Mouse (Mus musculus): ENCODE data around the gene Pinlyp.

Pinlyp gene

DNA sequence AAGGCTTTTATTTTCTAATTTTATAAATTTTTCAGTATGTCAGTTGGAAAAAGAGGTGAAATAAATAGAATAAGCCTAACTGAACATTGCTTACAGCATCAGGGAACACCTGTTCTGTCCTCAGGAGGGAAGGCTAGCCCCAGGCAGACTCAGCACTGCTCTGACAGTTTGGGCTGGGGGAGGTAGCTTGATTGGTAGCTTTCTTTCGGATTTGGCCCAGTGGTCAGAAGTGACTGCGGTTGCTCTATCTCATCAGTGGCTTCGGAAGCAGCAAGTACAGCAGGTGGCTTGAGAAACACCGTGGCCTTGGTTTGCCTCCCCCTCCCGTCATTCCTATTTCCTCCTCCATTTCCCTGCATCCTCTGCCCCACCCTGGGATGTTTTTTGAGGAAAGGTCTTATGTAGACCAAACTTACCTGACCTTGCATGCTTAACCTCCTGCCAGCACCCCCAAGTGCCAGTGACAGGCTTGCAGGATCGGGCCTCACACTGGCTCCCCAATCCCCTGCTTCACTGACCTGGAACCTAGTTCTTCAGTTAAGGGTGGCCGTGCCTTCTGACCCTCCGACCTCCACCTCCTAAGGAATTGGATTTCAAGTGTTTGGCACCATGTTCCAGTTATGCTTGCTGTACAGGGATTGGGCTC is 17.4 kb upstream of the Pinlyp start:
- DNase-seq (ENCODE audit: low read depth, low spot score) = no peak

DNA sequence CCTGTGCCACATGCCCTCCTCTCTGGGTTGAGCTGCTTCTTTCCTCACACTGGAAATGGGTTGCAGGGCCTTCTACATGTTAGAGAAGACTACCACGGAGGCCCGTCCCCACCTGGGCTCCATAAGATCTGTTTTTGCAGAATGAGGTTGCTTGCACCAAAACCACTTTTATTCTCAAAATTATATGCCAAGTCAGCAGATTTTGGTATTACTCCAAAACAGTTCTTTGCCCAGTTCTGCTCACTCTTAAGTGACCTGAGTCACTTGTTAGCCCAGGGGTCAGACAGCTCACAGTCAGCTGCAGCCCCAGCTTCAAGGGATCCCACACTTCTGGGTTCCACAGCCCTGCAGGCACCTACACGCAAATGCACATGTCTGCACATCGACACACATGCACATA is 15.5 kb upstream of the Pinlyp start:
- DNase-seq (ENCODE audit: low read depth, low spot score) = no peak

DNA sequence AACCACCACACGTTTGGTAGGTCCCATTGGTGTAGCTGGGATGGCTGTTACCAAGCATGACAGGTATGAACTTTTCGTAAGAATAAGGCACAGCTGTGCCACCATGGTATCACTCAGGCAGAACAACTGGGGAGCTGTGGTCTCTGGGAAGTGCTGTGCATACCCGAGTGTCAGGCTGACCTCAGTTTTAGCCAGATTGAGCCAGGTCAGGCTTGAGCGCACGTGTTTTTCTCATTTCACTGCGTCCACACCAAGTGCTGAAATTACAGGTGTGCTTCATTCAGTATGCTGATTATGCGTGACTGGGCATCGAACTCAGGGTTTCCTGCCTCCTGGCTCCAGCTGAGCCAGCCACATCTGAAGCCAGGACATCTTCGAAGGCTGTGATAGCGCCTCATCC is 9.9 kb upstream of the Pinlyp start:
- no peak for DNase-seq (ENCODE audit: low read depth, low spot score)

DNA sequence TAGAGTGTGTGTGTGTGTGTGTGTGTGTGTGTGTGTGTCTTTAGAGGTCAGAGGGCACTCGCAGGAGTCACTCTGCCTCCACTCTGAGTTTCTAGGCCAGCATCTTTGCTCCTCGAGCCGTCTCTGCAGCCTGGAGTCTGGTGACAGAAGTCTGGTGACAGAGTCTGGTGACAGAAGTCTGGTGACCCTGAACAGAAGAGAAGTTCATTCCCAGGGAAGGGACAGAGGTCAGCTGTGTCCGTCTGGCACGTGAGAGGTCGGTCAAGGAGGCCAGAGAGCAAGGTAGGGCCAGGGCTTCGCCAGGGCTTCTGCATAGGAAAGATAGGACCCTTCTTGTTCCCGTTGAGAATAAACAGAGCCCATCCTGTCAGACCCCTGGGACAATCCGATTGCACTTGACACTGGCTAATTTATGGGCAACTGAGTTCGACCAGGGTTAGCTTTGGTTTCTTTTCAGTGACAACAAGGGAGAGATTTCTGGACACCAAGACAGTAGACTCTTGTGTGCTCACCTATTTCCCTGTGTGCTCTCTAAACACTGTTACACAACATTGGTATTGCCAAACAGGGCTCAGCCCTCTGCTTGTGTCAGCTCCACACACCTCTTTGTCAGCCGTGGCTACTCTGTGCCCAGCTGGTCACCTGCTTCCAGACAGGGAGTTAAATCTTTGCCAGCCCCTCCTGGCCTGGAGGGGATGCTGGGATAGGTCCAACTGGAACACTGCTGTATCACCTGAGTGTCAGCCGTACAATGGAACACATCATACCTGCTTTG is 6.3 kb upstream of the Pinlyp start:
- no peak for DNase-seq (ENCODE audit: low read depth, low spot score)

DNA sequence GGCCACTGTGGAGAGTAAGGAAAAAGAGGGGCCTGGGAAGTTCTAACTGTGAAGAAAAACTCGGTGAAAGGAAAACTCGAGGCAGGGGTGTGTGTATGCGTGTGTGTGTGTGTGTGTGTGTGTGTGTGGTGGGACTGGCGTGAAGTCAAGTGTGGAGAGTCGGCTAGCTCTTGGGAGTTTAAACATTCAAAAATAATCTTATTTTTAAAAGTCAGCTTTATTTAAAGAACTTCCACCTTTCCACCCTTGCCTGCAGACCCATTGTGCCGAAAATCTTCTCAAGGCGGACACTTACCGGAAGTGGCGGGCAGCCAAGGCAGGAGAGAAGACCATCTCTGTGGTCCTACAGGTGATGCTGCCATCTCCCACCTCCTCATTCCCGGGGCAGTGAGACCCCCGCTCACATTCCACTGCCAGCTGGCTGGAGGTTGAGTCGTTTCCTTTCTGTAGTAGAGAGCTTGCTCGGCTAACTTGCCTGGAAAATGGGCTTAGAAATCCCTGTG is 1.7 kb upstream of the Pinlyp start:
- no peak for DNase-seq (ENCODE audit: low read depth, low spot score)

DNA sequence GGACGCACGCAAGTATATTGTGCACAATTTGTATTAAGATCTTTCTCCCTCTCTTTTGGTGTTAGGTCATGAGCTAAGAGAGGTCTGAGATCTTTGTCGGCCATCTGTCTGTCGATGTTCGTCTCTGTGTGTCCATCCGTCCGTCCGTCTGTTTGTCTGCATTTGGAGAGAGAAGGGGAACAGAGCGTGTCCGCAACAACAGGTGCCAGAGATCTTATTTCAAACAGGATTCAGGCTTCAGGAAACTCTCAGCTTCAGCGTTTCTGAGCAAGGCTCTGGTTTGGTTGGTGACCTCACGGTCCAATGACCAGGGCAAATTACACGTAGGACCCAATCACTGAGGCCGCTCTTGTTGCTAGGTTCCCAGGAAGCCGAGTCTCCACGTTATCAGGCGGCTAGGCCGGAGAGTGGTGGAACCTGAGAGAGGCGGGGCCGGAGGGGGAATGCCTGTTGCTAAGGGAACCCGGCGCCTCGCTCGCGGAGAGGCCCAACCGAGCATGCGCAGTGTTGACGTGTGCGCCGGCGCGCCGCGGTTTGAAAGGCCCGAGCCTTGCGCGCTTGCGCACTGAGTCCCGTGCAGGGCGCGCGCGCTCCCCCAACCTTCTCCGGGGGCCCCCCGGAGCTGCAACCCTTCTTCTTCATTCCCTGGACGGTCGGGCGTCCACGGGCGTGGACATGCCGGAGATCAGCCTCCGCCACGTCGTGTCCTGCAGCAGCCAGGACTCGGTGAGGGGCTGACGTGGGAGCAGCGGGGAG is 894 bp upstream of the Pinlyp start:
- DNase-seq (ENCODE audit: low read depth, low spot score) = peak; percentile 97

DNA sequence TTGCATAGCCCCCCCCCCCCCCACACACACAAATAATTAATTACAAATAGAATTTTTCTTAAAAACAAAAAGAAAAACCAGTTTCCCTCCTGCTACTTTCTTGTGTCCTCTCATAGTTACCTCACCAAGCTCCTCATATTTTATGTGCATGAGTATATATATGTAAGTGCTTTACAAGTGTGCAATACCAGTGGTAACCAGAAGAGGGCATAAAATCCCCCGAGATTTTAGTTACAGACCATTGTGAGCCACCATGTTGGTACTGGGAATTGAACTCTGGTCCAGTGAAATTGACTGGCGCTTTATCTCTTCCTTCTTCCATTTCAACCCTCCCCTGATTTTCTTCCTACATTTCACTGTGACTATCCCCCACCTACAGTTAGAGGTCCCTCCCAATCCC is 1.4 kb downstream of the Pinlyp start:
- no peak for DNase-seq (ENCODE audit: low read depth, low spot score)

DNA sequence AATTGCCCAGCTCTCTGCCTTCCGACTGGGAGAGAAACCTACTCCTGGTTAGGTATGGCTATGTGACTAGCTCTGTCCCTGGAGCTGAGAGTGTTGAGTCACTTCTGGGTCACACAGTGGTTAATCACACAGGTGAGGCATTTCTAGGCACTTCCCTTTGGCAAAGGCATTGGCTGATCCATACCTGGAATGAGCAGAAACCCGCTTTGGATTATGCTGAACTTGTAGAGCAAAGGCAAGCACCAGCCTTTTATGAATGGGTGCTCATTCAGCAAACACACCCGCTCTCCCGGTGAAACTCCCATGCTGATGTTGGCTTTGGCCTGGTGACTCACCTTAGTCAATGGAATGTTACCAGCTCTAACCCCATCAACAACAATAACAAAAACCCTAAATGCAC is 6.2 kb downstream of the Pinlyp start:
- no peak for DNase-seq (ENCODE audit: low read depth, low spot score)

DNA sequence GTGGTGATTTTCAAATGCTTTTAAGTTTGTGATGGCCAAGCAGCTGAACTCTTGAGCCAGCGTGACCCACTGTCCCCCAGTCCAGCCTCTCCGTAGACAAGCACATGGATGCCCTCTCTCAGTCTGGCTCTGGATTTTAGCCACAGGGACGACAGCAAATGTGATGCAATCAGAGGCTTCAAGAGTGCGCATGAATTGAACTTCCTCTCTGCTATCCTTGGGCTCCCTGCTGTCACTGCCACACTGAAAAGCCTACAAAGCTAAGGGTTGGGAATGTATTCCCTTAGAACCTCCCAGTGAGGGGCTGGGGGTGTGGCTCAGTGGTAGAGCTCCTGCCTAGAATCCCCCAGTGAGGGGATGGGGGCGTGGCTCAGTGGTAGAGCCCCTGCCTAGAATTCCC is 7.2 kb downstream of the Pinlyp start:
- no peak for DNase-seq (ENCODE audit: low read depth, low spot score)

DNA sequence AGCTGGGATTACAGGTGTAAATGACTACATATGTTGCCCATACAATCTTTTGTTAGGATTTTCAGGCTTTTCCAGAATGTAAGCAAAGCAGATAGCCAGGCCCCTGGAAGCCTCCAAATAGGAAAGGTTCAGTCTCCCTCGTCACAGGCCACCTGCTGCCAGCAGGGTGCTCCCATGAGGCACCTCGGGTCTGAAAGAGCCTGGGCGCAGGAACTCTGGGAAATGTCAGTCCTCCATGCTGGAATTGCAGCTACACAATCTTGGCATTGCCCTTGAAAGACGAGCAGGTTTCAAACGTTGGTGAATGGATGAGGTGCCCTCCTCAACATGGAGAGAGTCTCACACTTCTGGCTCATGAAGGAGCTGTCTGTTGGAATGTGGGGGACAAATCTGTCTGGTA is 7.8 kb downstream of the Pinlyp start:
- no peak for DNase-seq (ENCODE audit: low read depth, low spot score)

DNA sequence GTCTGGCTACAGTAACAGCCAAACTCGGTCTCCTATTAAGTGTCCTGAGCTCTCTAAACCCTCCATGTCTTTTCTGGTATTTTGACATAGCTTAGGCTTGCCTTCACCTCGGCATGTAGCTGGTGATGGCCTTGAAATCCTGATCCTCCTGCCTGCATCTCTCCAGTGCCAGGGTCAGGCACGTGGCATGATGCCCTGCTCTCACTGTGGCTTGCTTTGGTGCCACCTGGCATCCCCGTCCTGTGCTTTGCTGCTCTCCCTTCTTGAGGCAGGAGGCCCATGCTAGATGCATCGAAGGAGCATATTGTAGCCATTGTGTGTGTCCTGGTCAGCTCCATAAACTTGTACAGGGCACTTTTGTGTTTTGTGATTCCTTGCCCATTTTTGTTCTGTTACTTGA is 8.3 kb downstream of the Pinlyp start:
- no peak for DNase-seq (ENCODE audit: low read depth, low spot score)

DNA sequence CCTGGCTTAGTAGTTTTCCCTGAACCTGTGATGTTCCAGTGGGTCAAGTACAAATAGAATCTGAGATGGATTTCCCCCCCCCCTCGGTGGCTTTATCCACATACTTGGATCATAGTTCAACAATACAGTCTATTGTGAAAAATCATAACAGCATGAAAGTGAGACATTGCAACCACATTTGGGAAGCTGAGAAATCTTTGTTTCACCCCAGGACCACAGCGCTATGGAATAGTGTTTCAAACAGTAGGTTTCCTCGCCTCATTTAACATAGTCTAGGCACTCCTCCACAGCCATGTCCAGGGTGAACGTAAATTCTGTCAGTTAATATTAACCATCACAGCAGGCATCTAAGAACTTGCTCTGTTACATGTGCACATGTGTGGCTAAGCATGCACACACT is 8.8 kb downstream of the Pinlyp start:
- no peak for DNase-seq (ENCODE audit: low read depth, low spot score)

DNA sequence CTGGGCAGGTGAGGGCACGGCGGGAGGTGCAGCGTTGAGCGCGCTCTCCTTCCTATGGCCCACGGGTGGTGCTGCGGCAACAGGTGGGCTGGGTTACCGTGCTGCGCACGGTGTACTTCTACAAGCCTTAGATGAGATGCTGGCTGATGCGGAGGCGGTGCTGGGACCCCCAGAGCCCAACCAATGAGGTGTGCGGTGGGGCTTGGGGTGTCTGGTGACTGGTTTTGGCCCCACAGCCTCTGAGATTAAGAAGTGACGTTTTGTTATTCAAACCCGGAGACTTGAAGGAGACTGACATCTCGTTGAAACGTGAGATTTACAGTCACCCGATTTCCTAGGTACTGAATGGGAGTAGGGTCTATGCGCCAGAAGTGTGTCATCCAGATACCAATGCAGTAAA is 11.6 kb downstream of the Pinlyp start:
- no peak for DNase-seq (ENCODE audit: low read depth, low spot score)

DNA sequence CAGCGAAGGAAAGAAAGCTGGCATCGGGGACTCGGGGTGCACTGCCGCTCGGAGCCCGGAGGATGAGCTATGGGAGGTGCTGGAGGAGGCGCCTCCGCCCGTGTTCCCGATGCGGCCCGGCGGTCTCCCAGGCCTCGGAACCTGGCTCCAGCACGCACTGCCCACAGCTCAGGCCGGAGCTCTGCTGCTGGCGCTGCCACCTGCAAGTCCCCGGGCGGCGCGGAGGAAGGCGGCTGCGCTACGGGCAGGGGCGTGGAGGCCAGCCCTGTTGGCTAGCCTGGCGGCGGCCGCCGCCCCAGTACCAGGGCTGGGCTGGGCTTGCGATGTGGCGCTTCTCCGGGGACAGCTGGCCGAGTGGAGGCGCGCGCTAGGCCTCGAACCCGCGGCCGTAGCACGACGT is 12.1 kb downstream of the Pinlyp start:
- no peak for DNase-seq (ENCODE audit: low read depth, low spot score)

DNA sequence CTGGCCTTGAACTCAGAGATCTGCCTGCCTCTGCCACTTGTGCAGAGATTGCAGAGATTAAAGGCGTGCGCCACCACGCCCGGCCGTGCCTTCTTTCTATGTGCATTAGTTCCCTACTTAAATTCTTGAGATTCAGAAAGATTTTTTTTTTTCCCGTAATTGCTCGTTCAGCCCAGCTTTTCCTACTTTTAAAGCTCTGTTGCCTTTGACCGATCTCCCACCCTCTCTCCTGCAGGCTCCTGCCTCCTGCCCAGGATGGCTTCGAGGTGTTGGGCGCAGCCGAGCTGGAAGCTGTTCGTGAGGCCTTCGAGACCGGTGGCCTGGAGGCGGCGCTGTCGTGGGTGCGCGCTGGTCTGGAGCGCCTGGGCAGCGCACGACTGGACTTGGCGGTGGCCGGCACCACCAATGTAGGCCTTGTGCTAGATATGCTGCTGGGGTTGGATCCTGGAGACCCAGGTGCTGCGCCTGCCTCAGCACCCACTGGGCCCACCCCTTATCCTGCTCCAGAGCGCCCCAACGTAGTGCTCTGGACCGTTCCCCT is 12.8 kb downstream of the Pinlyp start:
- DNase-seq (ENCODE audit: low read depth, low spot score) = no peak

DNA sequence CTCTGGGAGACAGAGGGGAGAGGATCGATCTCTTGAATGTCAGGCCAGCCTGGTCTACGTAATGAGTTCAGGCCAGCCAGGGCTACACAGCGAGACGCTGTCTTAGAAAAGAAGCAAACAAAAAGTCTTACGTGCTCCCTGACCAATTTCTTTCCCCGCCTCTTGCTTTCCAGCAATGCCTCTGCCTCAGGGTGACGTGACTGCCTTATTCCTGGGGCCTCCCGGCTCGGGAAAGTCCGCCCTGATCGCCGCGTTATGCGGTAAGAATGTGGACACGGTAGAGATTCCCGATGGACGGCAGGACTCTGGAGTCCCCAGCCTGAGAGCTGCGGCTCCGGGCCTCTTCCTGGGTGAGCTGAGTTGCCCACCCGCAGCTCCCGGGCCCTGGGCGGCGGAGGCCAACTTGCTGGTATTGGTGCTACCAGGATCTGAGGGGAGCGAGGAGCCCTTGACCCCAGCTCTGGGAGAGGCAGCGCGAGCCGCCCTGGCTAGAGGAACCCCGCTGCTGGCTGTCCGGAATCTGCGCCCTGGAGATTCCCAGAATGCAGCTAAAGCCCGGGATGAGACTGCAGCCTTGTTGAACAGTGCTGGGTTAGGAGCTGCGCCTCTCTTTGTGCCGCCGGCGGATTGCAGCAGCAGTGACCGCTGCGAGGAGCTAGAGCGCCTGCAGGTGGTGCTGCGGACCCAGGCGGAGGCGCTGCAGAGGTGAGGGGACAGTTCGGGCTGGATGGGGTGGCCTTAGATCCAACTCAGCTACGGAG is 14.5 kb downstream of the Pinlyp start:
- peak; percentile 37 for DNase-seq (ENCODE audit: low read depth, low spot score)

DNA sequence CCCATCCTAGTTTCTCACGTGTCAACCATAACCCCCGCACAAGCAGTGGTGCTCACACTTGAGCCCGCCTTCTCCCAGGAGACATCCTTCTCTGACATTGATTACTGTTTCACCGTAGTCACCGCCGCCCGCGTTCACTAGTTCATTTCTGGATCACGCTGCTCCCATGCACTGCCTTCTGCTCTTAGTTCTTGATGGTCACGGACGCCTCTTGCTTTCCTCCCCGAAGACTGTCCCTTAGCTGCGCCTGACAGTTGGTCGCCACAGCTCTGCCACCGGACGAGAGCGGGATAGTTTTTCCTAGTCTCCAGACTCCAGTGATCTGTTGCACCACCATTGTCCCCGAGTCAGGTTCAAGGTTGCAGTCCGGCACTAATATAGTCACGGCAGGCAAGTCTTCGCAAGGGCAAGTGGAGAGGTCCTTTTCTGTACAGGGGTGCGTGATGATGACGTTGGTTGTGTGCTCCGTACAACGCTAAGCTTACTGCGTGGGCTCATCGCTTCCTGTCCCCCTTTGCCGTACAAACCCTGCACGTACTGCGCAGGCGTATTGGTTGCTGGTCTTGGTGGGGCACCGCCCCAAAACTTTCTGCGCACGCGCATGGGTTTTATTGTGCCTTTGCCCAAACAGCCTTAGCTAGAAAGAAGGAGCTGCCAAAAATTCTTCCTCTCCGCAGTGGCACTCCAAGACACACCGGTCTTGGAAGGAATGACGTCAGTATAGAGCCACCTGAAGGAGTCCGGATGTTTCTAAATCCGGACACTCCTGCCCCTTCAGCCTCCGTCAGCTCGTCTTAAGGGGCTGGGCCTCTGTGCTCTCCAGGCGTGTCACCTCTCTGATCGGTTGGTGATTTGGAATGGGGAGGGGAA is 15.6 kb downstream of the Pinlyp start, which contains the start of gene Irgq:
TSS of gene Irgq (plus strand) at position 628 of the 870 bp plus-strand sequence.
- peak; percentile 92 for DNase-seq (ENCODE audit: low read depth, low spot score)

DNA sequence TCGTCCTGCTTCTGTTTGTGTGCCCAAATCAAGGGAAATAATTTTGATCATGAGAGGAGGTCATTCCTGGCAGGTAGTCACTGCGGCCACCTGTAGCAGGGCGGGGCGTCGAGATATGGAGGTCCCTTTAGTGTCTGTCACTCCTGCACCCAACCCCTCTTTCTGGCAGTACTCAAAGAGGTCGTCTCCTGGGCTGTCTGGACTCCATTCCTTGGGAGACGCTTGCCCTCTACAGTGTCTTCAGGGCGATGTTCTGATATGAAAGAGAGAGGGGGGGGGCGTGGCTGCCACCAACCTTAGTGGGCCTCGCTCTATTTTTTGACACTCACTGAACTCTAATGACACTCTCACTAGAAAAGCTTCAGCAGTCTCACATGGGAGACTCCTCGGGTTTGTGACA is 16.3 kb downstream of the Pinlyp start:
- no peak for DNase-seq (ENCODE audit: low read depth, low spot score)

DNA sequence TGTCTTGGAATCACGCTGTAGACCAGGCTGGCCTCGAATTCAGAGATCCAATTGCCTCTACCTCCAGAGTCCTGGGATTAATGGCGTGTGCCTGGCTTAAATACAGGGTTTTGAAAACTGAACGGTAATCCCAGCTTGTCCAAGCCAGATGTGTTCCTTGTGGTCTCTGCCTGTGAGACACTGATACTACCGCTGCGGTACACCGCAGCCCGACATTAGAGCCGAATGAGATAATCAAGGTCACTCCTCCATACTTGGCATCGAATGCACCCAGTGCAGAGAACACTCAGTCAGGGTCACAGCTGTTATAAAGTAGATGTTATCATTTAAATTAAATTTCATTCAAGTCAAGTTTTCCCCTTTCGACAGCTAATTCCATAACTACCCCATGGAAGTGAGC is 17.1 kb downstream of the Pinlyp start:
- no peak for DNase-seq (ENCODE audit: low read depth, low spot score)

DNA sequence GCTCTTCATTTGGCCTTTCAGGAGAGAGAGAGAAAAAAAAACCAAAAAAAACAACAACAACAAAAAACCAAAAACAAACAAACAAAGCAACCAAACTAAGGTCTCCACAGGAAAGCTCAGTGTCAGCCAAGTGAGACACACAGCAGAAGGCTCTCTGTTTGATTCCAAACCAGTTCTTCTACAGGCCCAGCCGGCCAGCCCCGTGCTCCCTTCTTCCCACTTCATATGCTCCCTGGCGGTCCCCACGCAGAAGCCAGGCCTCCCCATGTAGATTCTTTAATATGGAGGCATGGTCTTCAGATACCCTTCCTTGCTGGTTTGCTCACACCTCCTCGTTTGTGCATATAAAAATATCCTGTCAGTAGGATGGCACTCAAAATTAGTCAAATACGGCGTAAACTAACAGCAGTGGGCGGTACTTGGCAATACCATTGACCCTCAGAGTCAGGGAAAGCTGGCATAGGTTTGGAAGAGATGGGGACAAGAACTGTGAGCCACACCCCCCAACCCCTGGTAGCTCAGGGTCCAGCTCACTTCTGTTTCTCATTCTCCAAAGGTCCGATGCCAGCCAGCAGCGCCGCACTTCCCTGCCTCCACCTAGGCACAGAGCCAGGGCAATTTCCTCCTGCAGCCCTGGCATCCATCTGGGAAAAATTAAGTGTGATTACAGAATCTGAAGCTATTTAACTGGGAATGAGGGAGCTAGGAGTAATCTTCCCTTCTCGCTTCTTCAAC is 20.1 kb downstream of the Pinlyp start:
- DNase-seq (ENCODE audit: low read depth, low spot score) = no peak
